Mouse (Mus musculus): ENCODE measurements at regions not wholly inside any gene's neighbourhood (a gene's known extent, or its start where the extent isn't known, plus 50 kb on each side); places are given as distances from the start of the nearest gene placed in this dataset.

- no peaks in the 10 kb centered on the region for H3K27me3 ChIP-seq (ENCODE audit: control insufficient read depth, insufficient read depth, low read length)
- 68% methylated on average over 5 of the region's 5 CpGs for WGBS
- H3K27ac ChIP-seq (ENCODE audit: insufficient read depth, low read length): no peak overlapping the region
- no peak overlapping the region for H3K4me3 ChIP-seq (replicated peaks; ENCODE audit: insufficient read depth, low read depth, low read length)
- TF ChIP-seq CTCF (IDR thresholded peaks at IDR 0.05; ENCODE audit: borderline replicate concordance, insufficient read depth, low read depth, low read length): no peak
- TF ChIP-seq POLR2A (IDR thresholded peaks at IDR 0.05; ENCODE audit: borderline replicate concordance, insufficient read depth, low read length): no peak
- no peak for DNase-seq
- H3K4me1 ChIP-seq (ENCODE audit: control insufficient read depth, insufficient read depth, low read length): no peaks in the 10 kb centered on the region
Measured at GRCm38 (mm10) chr1:151045334-151045733, 52.1 kb upstream of the Hmcn1 start.

GRCm38 (mm10) chr1:151046626-151047025 lies 53.4 kb upstream of the Hmcn1 start:
- WGBS: 13% methylated on average over 7 of the region's 7 CpGs
- no peaks in the 10 kb centered on the region for H3K4me1 ChIP-seq (ENCODE audit: control insufficient read depth, insufficient read depth, low read length)
- no peak overlapping the region for H3K4me3 ChIP-seq (replicated peaks; ENCODE audit: insufficient read depth, low read depth, low read length)
- H3K27me3 ChIP-seq (ENCODE audit: control insufficient read depth, insufficient read depth, low read length): no peaks in the 10 kb centered on the region
- DNase-seq: no peak
- H3K27ac ChIP-seq (ENCODE audit: insufficient read depth, low read length): no peak overlapping the region
- TF ChIP-seq POLR2A (IDR thresholded peaks at IDR 0.05; ENCODE audit: borderline replicate concordance, insufficient read depth, low read length): no peak
- no peak for TF ChIP-seq CTCF (IDR thresholded peaks at IDR 0.05; ENCODE audit: borderline replicate concordance, insufficient read depth, low read depth, low read length)

GRCm38 (mm10) chr1:151049726-151050506 lies 56.7 kb upstream of the Hmcn1 start:
- no peak for DNase-seq
- TF ChIP-seq POLR2A (IDR thresholded peaks at IDR 0.05; ENCODE audit: borderline replicate concordance, insufficient read depth, low read length) (no peak), CTCF (IDR thresholded peaks at IDR 0.05; ENCODE audit: borderline replicate concordance, insufficient read depth, low read depth, low read length) (no peak)

GRCm38 (mm10) chr1:151050507-151050816 lies 57.2 kb upstream of the Hmcn1 start:
- Histone ChIP-seq H3K27ac (ENCODE audit: insufficient read depth, low read length) (no peak overlapping the region), H3K27me3 (ENCODE audit: control insufficient read depth, insufficient read depth, low read length) (no peaks in the 10 kb centered on the region), H3K4me3 (replicated peaks; ENCODE audit: insufficient read depth, low read depth, low read length) (no peak overlapping the region), H3K4me1 (ENCODE audit: control insufficient read depth, insufficient read depth, low read length) (no peaks in the 10 kb centered on the region)
- WGBS: 96% methylated on average over 3 of the region's 3 CpGs
- DNase-seq: no peak
- no peak for TF ChIP-seq POLR2A (IDR thresholded peaks at IDR 0.05; ENCODE audit: borderline replicate concordance, insufficient read depth, low read length)
- TF ChIP-seq CTCF (IDR thresholded peaks at IDR 0.05; ENCODE audit: borderline replicate concordance, insufficient read depth, low read depth, low read length): no peak

More at GRCm38 (mm10) chr1:151049726-151050506, 56.7 kb upstream of the Hmcn1 start:
- 83% methylated on average over 19 of the region's 19 CpGs for WGBS
- no peak overlapping the region for H3K4me3 ChIP-seq (replicated peaks; ENCODE audit: insufficient read depth, low read depth, low read length)
- no peaks in the 10 kb centered on the region for H3K27me3 ChIP-seq (ENCODE audit: control insufficient read depth, insufficient read depth, low read length)
- no peaks in the 10 kb centered on the region for H3K4me1 ChIP-seq (ENCODE audit: control insufficient read depth, insufficient read depth, low read length)
- no peak overlapping the region for H3K27ac ChIP-seq (ENCODE audit: insufficient read depth, low read length)

GRCm38 (mm10) chr1:151053268-151053667 lies 60.0 kb upstream of the Hmcn1 start:
- H3K4me1 ChIP-seq (ENCODE audit: control insufficient read depth, insufficient read depth, low read length): no peaks in the 10 kb centered on the region
- H3K4me3 ChIP-seq (replicated peaks; ENCODE audit: insufficient read depth, low read depth, low read length): no peak overlapping the region
- DNase-seq: no peak
- TF ChIP-seq POLR2A (IDR thresholded peaks at IDR 0.05; ENCODE audit: borderline replicate concordance, insufficient read depth, low read length) (no peak), CTCF (IDR thresholded peaks at IDR 0.05; ENCODE audit: borderline replicate concordance, insufficient read depth, low read depth, low read length) (no peak)
- H3K27me3 ChIP-seq (ENCODE audit: control insufficient read depth, insufficient read depth, low read length): no peaks in the 10 kb centered on the region
- H3K27ac ChIP-seq (ENCODE audit: insufficient read depth, low read length): no peak overlapping the region
- WGBS: 57% methylated on average over 5 of the region's 5 CpGs

GRCm38 (mm10) chr1:151055396-151055795 lies 62.2 kb upstream of the Hmcn1 start:
- 91% methylated on average over 6 of the region's 6 CpGs for WGBS
- no peaks in the 10 kb centered on the region for H3K27me3 ChIP-seq (ENCODE audit: control insufficient read depth, insufficient read depth, low read length)
- no peak overlapping the region for H3K4me3 ChIP-seq (replicated peaks; ENCODE audit: insufficient read depth, low read depth, low read length)
- H3K4me1 ChIP-seq (ENCODE audit: control insufficient read depth, insufficient read depth, low read length): no peaks in the 10 kb centered on the region
- no peak for DNase-seq
- TF ChIP-seq POLR2A (IDR thresholded peaks at IDR 0.05; ENCODE audit: borderline replicate concordance, insufficient read depth, low read length) (no peak), CTCF (IDR thresholded peaks at IDR 0.05; ENCODE audit: borderline replicate concordance, insufficient read depth, low read depth, low read length) (no peak)
- no peak overlapping the region for H3K27ac ChIP-seq (ENCODE audit: insufficient read depth, low read length)

GRCm38 (mm10) chr1:151059546-151060136 lies 66.4 kb upstream of the Hmcn1 start:
- TF ChIP-seq POLR2A (IDR thresholded peaks at IDR 0.05; ENCODE audit: borderline replicate concordance, insufficient read depth, low read length) (no peak), CTCF (IDR thresholded peaks at IDR 0.05; ENCODE audit: borderline replicate concordance, insufficient read depth, low read depth, low read length) (no peak)
- DNase-seq: no peak
- Histone ChIP-seq H3K27ac (ENCODE audit: insufficient read depth, low read length) (no peak overlapping the region), H3K4me1 (ENCODE audit: control insufficient read depth, insufficient read depth, low read length) (no peaks in the 10 kb centered on the region), H3K27me3 (ENCODE audit: control insufficient read depth, insufficient read depth, low read length) (no peaks in the 10 kb centered on the region), H3K4me3 (replicated peaks; ENCODE audit: insufficient read depth, low read depth, low read length) (no peak overlapping the region)
- WGBS: 88% methylated on average over 4 of the region's 4 CpGs

GRCm38 (mm10) chr1:151065090-151065567 lies 71.9 kb upstream of the Hmcn1 start:
- DNase-seq: no peak
- H3K4me3 ChIP-seq (replicated peaks; ENCODE audit: insufficient read depth, low read depth, low read length): no peak overlapping the region
- no peaks in the 10 kb centered on the region for H3K4me1 ChIP-seq (ENCODE audit: control insufficient read depth, insufficient read depth, low read length)
- WGBS: 76% methylated on average over 9 of the region's 9 CpGs
- H3K27me3 ChIP-seq (ENCODE audit: control insufficient read depth, insufficient read depth, low read length): no peaks in the 10 kb centered on the region
- TF ChIP-seq POLR2A (IDR thresholded peaks at IDR 0.05; ENCODE audit: borderline replicate concordance, insufficient read depth, low read length): no peak
- no peak for TF ChIP-seq CTCF (IDR thresholded peaks at IDR 0.05; ENCODE audit: borderline replicate concordance, insufficient read depth, low read depth, low read length)
- H3K27ac ChIP-seq (ENCODE audit: insufficient read depth, low read length): no peak overlapping the region

All from cerebellum, adult 2 months (tissue).